Mouse (Mus musculus) kidney, adult 2 months (tissue): ENCODE measurements at regions not wholly inside any gene's neighbourhood (a gene's known extent, or its start where the extent isn't known, plus 50 kb on each side); places are given as distances from the start of the nearest gene placed in this dataset.

ENCODE experiments used
- CTCF ChIP-seq: fragments of 200-500 bp; conservative IDR thresholded peaks from 2 replicates; pipeline ENCODE4 v1.5.1; 2011; ENCODE audit warnings: low read depth, mild to moderate bottlenecking, control low read depth, low read length, moderate library complexity, mixed read lengths; ENCODE audit not compliant: insufficient read depth, insufficient read length
- POLR2A ChIP-seq: fragments of 200-500 bp; IDR thresholded peaks from one replicate; pipeline ENCODE4 v1.6.1; 2011; ENCODE audit warnings: low read depth, low read length, control low read depth

DNA sequence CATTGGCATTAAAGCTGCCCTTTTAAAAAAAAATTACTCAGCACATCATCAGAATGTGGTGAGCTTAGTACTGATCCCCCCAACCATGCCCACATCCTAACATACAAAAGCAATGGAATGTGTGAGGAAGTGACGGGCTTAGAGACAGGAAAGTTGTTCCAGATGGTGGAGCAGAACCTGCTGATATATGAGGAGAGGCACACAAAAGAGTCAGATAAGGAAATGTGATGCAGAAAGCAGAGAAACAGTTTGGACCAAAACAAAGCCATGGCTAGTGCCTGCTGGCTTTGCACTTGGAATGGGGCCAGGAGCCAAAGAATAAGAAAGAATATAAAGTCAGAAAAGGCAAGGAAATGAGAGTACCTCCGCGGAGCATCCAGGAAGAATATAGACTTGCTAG is 106.1 kb upstream of the Ptgfr start:
- TF ChIP-seq POLR2A: no peak
- no peak for TF ChIP-seq CTCF
